ENCODE assay signal across 9 mouse cellular contexts in genomic region chr7:27674195-27674521, GRCm38 (mm10). TPM values are rescaled to one million over a fixed set of nuclear protein-coding genes. Genes with fewer than 3 reads are reported as not detected.
DNase-seq lines count a peak whose midpoint lies in the region; ATAC-seq and TF ChIP-seq lines count a peak whose summit lies in the region.
"Had no signal": no experiment of that assay in that cellular context is flagged by ENCODE, and none has a peak within 500 bp of the region (broad histone marks: within the 10 kb centered on the region; RNA-seq: fewer than 3 reads in every experiment).

No protein-coding gene starts in this region.

- no peaks in the 10 kb centered on the region for H3K9me3 ChIP-seq in heart, embryonic 16.5 days (replicated peaks; ENCODE audit: control insufficient read depth, low read length)
- H3K9me3 ChIP-seq in hindbrain, embryonic 13.5 days, result no peaks in the 10 kb centered on the region
- no peaks in the 10 kb centered on the region for H3K9me3 ChIP-seq in midbrain, embryonic 12.5 days

- peak; percentile 79 for ATAC-seq in heart, embryonic 16.5 days (replicated peaks; ENCODE audit: extremely low read depth, insufficient read depth, low FRiP score)
- no peak; the same call in 1 of the 2 replicates for ATAC-seq in hindbrain, embryonic 13.5 days (ENCODE audit: low FRiP score)
- ATAC-seq in midbrain, embryonic 12.5 days (ENCODE audit: low FRiP score, low read depth), result no peak; the same call in 1 of the 2 replicates

- no peaks in the 10 kb centered on the region for H3K27me3 ChIP-seq in heart, embryonic 16.5 days (ENCODE audit: control insufficient read depth, insufficient read depth, low read length)
- H3K27me3 ChIP-seq in hindbrain, embryonic 13.5 days, result no peaks in the 10 kb centered on the region
- no peaks in the 10 kb centered on the region for H3K27me3 ChIP-seq in midbrain, embryonic 12.5 days

- H3K4me2 ChIP-seq in heart, embryonic 16.5 days (ENCODE audit: low read depth, low read length), result peak overlapping the region; percentile 99
- H3K4me2 ChIP-seq in hindbrain, embryonic 13.5 days, result peak overlapping the region; percentile 95
- peak overlapping the region; percentile 100 for H3K4me2 ChIP-seq in midbrain, embryonic 12.5 days (replicated peaks)

- H3K27ac ChIP-seq in heart, embryonic 16.5 days (ENCODE audit: low read length), result peak overlapping the region; percentile 93
- peak overlapping the region; percentile 16; the same call in 1 of the 2 replicates for H3K27ac ChIP-seq in bone marrow, adult 2 months (ENCODE audit: control insufficient read depth, insufficient read depth, low read depth, low read length, poor library complexity)
- H3K27ac ChIP-seq in hindbrain, embryonic 13.5 days, result peak overlapping the region; percentile 94
- peak overlapping the region; percentile 87 for H3K27ac ChIP-seq in midbrain, embryonic 12.5 days (replicated peaks)

- peaks cover 6% of the 10 kb centered on the region for H3K4me1 ChIP-seq in heart, embryonic 16.5 days (ENCODE audit: control insufficient read depth, insufficient read depth, low read length)
- no peaks in the 10 kb centered on the region; the same call in 1 of the 2 replicates for H3K4me1 ChIP-seq in bone marrow, adult 2 months (ENCODE audit: control insufficient read depth, insufficient read depth, low read length)
- peaks cover 53% of the 10 kb centered on the region for H3K4me1 ChIP-seq in hindbrain, embryonic 13.5 days (replicated peaks)
- H3K4me1 ChIP-seq in midbrain, embryonic 12.5 days, result peaks cover 33% of the 10 kb centered on the region

- H3K4me3 ChIP-seq in heart, embryonic 16.5 days (ENCODE audit: low read length), result peak overlapping the region; percentile 88
- H3K4me3 ChIP-seq in bone marrow, adult 2 months (replicated peaks; ENCODE audit: control insufficient read depth, low read depth, low read length), result peak overlapping the region; percentile 78
- H3K4me3 ChIP-seq in hindbrain, embryonic 13.5 days, result peak overlapping the region; percentile 93
- peak overlapping the region; percentile 94 for H3K4me3 ChIP-seq in midbrain, embryonic 12.5 days

- no peak for DNase-seq in heart, postnatal 25 days (ENCODE audit: low spot score)
- no peak for DNase-seq in cerebellum, postnatal 36 days
- no peak for DNase-seq in right cerebral cortex, postnatal 36 days (ENCODE audit: low spot score in 2 of 2)
- no peak for DNase-seq in gastrocnemius, postnatal 4 days (ENCODE audit: low spot score in 2 of 2)

- peak overlapping the region; percentile 82 for H3K9ac ChIP-seq in heart, embryonic 16.5 days (ENCODE audit: low read length)
- peak overlapping the region; percentile 97 for H3K9ac ChIP-seq in hindbrain, embryonic 13.5 days
- peak overlapping the region; percentile 98 for H3K9ac ChIP-seq in midbrain, embryonic 12.5 days (replicated peaks)

- no peak for TF ChIP-seq CTCF in bone marrow, adult 2 months (IDR thresholded peaks at IDR 0.05; ENCODE audit: control insufficient read depth, insufficient read depth, low read length)

- TF ChIP-seq POLR2A in bone marrow, adult 2 months (IDR thresholded peaks at IDR 0.05; ENCODE audit: borderline replicate concordance, control insufficient read depth, low read depth, low read length), result no peak

- intact Hi-C loops in heart, postnatal 25 days (cut with DNase I), result loop anchor here (2.0 kb wide), 1 partner anchor 15 kb away; the partner anchor contains the start of gene Zfp607b

- WGBS in heart, embryonic 16.5 days, result 0% methylated on average over 37 of the region's 38 CpGs
- under 1% methylated on average over 38 of the region's 38 CpGs for WGBS in bone marrow, adult 2 months
- 1% methylated on average over 23 of the region's 38 CpGs for WGBS in hindbrain, embryonic 13.5 days
- WGBS in midbrain, embryonic 12.5 days, result 0% methylated on average over 29 of the region's 38 CpGs

- peaks cover 4% of the 10 kb centered on the region; the same call in 1 of the 2 replicates for H3K36me3 ChIP-seq in heart, embryonic 16.5 days (ENCODE audit: control insufficient read depth, insufficient read depth)
- H3K36me3 ChIP-seq in hindbrain, embryonic 13.5 days, result peaks cover 19% of the 10 kb centered on the region
- H3K36me3 ChIP-seq in midbrain, embryonic 12.5 days, result peaks cover 20% of the 10 kb centered on the region; the same call in 1 of the 2 replicates

RNA-seq across cellular contexts. Expression of gene Map3k10, which starts 0.2 kb away (rescaled TPM):
- 3.5 and 4.2 TPM in 2 replicates for polyA plus RNA-seq in heart, embryonic 16.5 days (2015; fragmentation: Nextera tagmentation; extraction: Ambion mirVana)
- 10 to 100 TPM; 21.9 to 22.2 TPM for total RNA-seq in heart, postnatal 25 days (2021)
- polyA plus RNA-seq in bone marrow, adult 2 months (2011; ENCODE audit: insufficient read depth, insufficient read length, low replicate concordance, missing spikeins), result 3.8 and 6.5 TPM in 2 replicates
- 13.0 and 13.2 TPM in 2 replicates for polyA plus RNA-seq in hindbrain, embryonic 13.5 days (2015; fragmentation: Nextera tagmentation; extraction: Ambion mirVana)
- 17.9 and 18.9 TPM in 2 replicates for polyA plus RNA-seq in midbrain, embryonic 12.5 days (2016; fragmentation: Nextera tagmentation; extraction: Ambion mirVana)
- total RNA-seq in gastrocnemius, postnatal 4 days (2021), result 10 to 100 TPM; 19.2 to 20.0 TPM

RNA-seq across cellular contexts. Expression of gene Zfp607b, which starts 15.0 kb away (rescaled TPM):
- 2.4 and 3.0 TPM in 2 replicates for polyA plus RNA-seq in heart, embryonic 16.5 days (2015; fragmentation: Nextera tagmentation; extraction: Ambion mirVana)
- total RNA-seq in heart, postnatal 25 days (2021), result under 1 TPM; 0.39 to 0.88 TPM
- polyA plus RNA-seq in bone marrow, adult 2 months (2011; ENCODE audit: insufficient read depth, insufficient read length, low replicate concordance, missing spikeins), result 1.2 and 4.2 TPM in 2 replicates
- 10.8 and 12.1 TPM in 2 replicates for polyA plus RNA-seq in hindbrain, embryonic 13.5 days (2015; fragmentation: Nextera tagmentation; extraction: Ambion mirVana)
- 9.3 and 9.9 TPM in 2 replicates for polyA plus RNA-seq in midbrain, embryonic 12.5 days (2016; fragmentation: Nextera tagmentation; extraction: Ambion mirVana)
- 1 to 10 TPM; 1.4 to 2.1 TPM for total RNA-seq in gastrocnemius, postnatal 4 days (2021)

RNA-seq across cellular contexts. Expression of gene Ttc9b, which starts 20.4 kb away (rescaled TPM):
- 0.07 TPM in 1 of 2 replicates, not detected in the other for polyA plus RNA-seq in heart, embryonic 16.5 days (2015; fragmentation: Nextera tagmentation; extraction: Ambion mirVana)
- not detected for total RNA-seq in heart, postnatal 25 days (2021)
- polyA plus RNA-seq in bone marrow, adult 2 months (2011; ENCODE audit: insufficient read depth, insufficient read length, low replicate concordance, missing spikeins), result not detected in 2 replicates
- 50.2 and 52.0 TPM in 2 replicates for polyA plus RNA-seq in hindbrain, embryonic 13.5 days (2015; fragmentation: Nextera tagmentation; extraction: Ambion mirVana)
- 18.1 and 19.4 TPM in 2 replicates for polyA plus RNA-seq in midbrain, embryonic 12.5 days (2016; fragmentation: Nextera tagmentation; extraction: Ambion mirVana)
- not detected for total RNA-seq in gastrocnemius, postnatal 4 days (2021)
- polyA plus RNA-seq: inflammation-experienced regulatory T-cells, adult 6 months had no signal

RNA-seq across cellular contexts. Expression of gene Zfp60, which starts 57.0 kb away (rescaled TPM):
- polyA plus RNA-seq in heart, embryonic 16.5 days (2015; fragmentation: Nextera tagmentation; extraction: Ambion mirVana), result 17.7 and 19.8 TPM in 2 replicates
- total RNA-seq in heart, postnatal 25 days (2021), result 1 to 10 TPM; 8.2 to 8.9 TPM
- polyA plus RNA-seq in bone marrow, adult 2 months (2011; ENCODE audit: insufficient read depth, insufficient read length, low replicate concordance, missing spikeins), result 2.7 and 4.5 TPM in 2 replicates
- 125 and 134 TPM in 2 replicates for polyA plus RNA-seq in hindbrain, embryonic 13.5 days (2015; fragmentation: Nextera tagmentation; extraction: Ambion mirVana)
- polyA plus RNA-seq in midbrain, embryonic 12.5 days (2016; fragmentation: Nextera tagmentation; extraction: Ambion mirVana), result 102 and 112 TPM in 2 replicates
- 10 to 100 TPM; 10.9 to 12.8 TPM for total RNA-seq in gastrocnemius, postnatal 4 days (2021)

Comparison
In these comparisons a context has a peak if more than half of its experiments do, and no peak if none do; other contexts are left out.
1. H3K27ac ChIP-seq: peak in every context shown above with its lines; median percentile 94 in hindbrain, embryonic 13.5 days; 93 in heart, embryonic 16.5 days; 87 in midbrain, embryonic 12.5 days; 16 in bone marrow, adult 2 months.
2. RNA of gene Ttc9b, which starts 20.4 kb away (polyA plus RNA-seq): 50.2 to 52.0 TPM in hindbrain, embryonic 13.5 days and 18.1 to 19.4 TPM in midbrain, embryonic 12.5 days; not detected in bone marrow, adult 2 months and 0.07 TPM in heart, embryonic 16.5 days; every median in the first group is over 10 times any median in the second.
3. Peak in every context shown above with its lines, with median percentiles within 50 percentile points of each other: H3K4me2 ChIP-seq, H3K4me3 ChIP-seq and H3K9ac ChIP-seq.